In genomic region chr17:48416011-48416410, GRCm38 (mm10) we compare ENCODE assay signal across 17 mouse cellular contexts. TPM values are rescaled to one million over a fixed set of nuclear protein-coding genes. Genes with fewer than 3 reads are reported as not detected.
DNase-seq lines count a peak whose midpoint lies in the region; ATAC-seq and TF ChIP-seq lines count a peak whose summit lies in the region.
"Had no signal": no experiment of that assay in that cellular context is flagged by ENCODE, and none has a peak within 500 bp of the region (broad histone marks: within the 10 kb centered on the region; RNA-seq: fewer than 3 reads in every experiment).

No protein-coding gene starts in this region.

- H3K9me3 ChIP-seq in heart, embryonic 11.5 days (replicated peaks; ENCODE audit: control insufficient read depth, low read length) = no peaks in the 10 kb centered on the region
- H3K9me3 ChIP-seq in midbrain, embryonic 15.5 days = no peaks in the 10 kb centered on the region
- H3K9me3 ChIP-seq: G1E; liver, embryonic 13.5 days; megakaryocyte, embryonic 14.5 days had no signal

- no peak for ATAC-seq in heart, embryonic 11.5 days (replicated peaks; ENCODE audit: insufficient number of reproducible peaks, low FRiP score, low TSS enrichment)
- no peak for ATAC-seq in midbrain, embryonic 15.5 days (replicated peaks)

- H3K27me3 ChIP-seq in heart, embryonic 11.5 days (ENCODE audit: control insufficient read depth, insufficient read depth, low read length) = no peaks in the 10 kb centered on the region
- no peaks in the 10 kb centered on the region for H3K27me3 ChIP-seq in kidney, adult 2 months (replicated peaks; ENCODE audit: control insufficient read depth, insufficient read depth, low read length)
- H3K27me3 ChIP-seq in midbrain, embryonic 15.5 days (replicated peaks) = no peaks in the 10 kb centered on the region
- H3K27me3 ChIP-seq: liver, embryonic 13.5 days; megakaryocyte, embryonic 14.5 days had no signal

- WGBS in heart, embryonic 11.5 days (ENCODE audit: insufficient replicate concordance) = 80% methylated on average over 7 of the region's 7 CpGs
- WGBS in kidney, adult 2 months = 57% methylated on average over 7 of the region's 7 CpGs
- WGBS in midbrain, embryonic 15.5 days = 82% methylated on average over 7 of the region's 7 CpGs

- no peak for TF ChIP-seq POLR2A in kidney, adult 2 months (IDR thresholded peaks at IDR 0.05; ENCODE audit: low read depth, low read length)

- H3K9ac ChIP-seq in heart, embryonic 11.5 days (ENCODE audit: low read depth, low read length) = no peak overlapping the region
- H3K9ac ChIP-seq in midbrain, embryonic 15.5 days = no peak overlapping the region
- H3K9ac ChIP-seq: forebrain, postnatal 0 days; liver, embryonic 13.5 days had no signal

- TF ChIP-seq CTCF in kidney, adult 2 months (conservative IDR thresholded peaks at IDR 0.05; ENCODE audit: insufficient read depth, insufficient read length, low read depth, low read length) = no peak

- peaks cover 23% of the 10 kb centered on the region for H3K4me1 ChIP-seq in heart, embryonic 11.5 days (ENCODE audit: control insufficient read depth, insufficient read depth, low read length)
- peaks cover 24% of the 10 kb centered on the region for H3K4me1 ChIP-seq in kidney, adult 2 months (ENCODE audit: control insufficient read depth, insufficient read depth, low read length)
- H3K4me1 ChIP-seq in midbrain, embryonic 15.5 days = peaks cover 13% of the 10 kb centered on the region

- DNase-seq in heart, adult 11 months = peak; percentile 93
- DNase-seq in kidney, adult 9 months = peak; percentile 32
- DNase-seq in kidney, adult 2 months = no peak
- peak; percentile 57 for DNase-seq in cerebellum, adult 11 months
- DNase-seq in cerebellum, postnatal 36 days = peak; percentile 70 to 71
- DNase-seq in right cerebral cortex, adult 18-20 months = no peak
- DNase-seq: adrenal gland, postnatal 36 days; forebrain, postnatal 0 days; gastrocnemius, postnatal 25 days; liver, embryonic 13.5 days; right cerebral cortex, postnatal 4 days; thymus, postnatal 4 days had no signal

- no peak overlapping the region for H3K27ac ChIP-seq in heart, embryonic 11.5 days (ENCODE audit: low read depth, low read length)
- H3K27ac ChIP-seq in kidney, adult 2 months (ENCODE audit: insufficient read depth, low read depth, low read length) = no peak overlapping the region; the same call in 1 of the 2 replicates
- no peak overlapping the region for H3K27ac ChIP-seq in midbrain, embryonic 15.5 days
- H3K27ac ChIP-seq: liver, embryonic 13.5 days had no signal

- no peak overlapping the region for H3K4me3 ChIP-seq in heart, embryonic 11.5 days (ENCODE audit: low read depth, low read length)
- H3K4me3 ChIP-seq in kidney, adult 2 months (ENCODE audit: insufficient read depth, low read depth, low read length) = no peak overlapping the region
- H3K4me3 ChIP-seq in midbrain, embryonic 15.5 days = no peak overlapping the region
- H3K4me3 ChIP-seq: liver, embryonic 13.5 days; megakaryocyte, embryonic 14.5 days had no signal

- no peak overlapping the region for H3K4me2 ChIP-seq in heart, embryonic 11.5 days
- no peak overlapping the region for H3K4me2 ChIP-seq in midbrain, embryonic 15.5 days
- H3K4me2 ChIP-seq: liver, embryonic 13.5 days had no signal

- peaks cover 5% of the 10 kb centered on the region; the same call in 1 of the 2 replicates for H3K36me3 ChIP-seq in heart, embryonic 11.5 days (ENCODE audit: control insufficient read depth, insufficient read depth, low read length)
- H3K36me3 ChIP-seq in kidney, adult 2 months (ENCODE audit: control insufficient read depth, insufficient read depth, low read length) = peaks cover 1% of the 10 kb centered on the region; the same call in 1 of the 2 replicates
- no peaks in the 10 kb centered on the region; the same call in 1 of the 2 replicates for H3K36me3 ChIP-seq in midbrain, embryonic 15.5 days (replicated peaks)

RNA-seq across cellular contexts. Expression of gene Oard1, which starts 6.2 kb away (rescaled TPM):
- 47.4 and 48.0 TPM in 2 replicates for polyA plus RNA-seq in heart, embryonic 11.5 days (2014; fragmentation: Nextera tagmentation; extraction: Ambion mirVana)
- 18.2 and 25.8 TPM in 2 replicates for polyA plus RNA-seq in kidney, adult 2 months (2012; rRNA removed)
- polyA plus RNA-seq in midbrain, embryonic 15.5 days (2015; fragmentation: Nextera tagmentation; extraction: Ambion mirVana) = 38.3 and 41.3 TPM in 2 replicates

RNA-seq across cellular contexts. Expression of gene Nfya, which starts 6.3 kb away (rescaled TPM):
- polyA plus RNA-seq in heart, embryonic 11.5 days (2014; fragmentation: Nextera tagmentation; extraction: Ambion mirVana) = 16.9 and 19.6 TPM in 2 replicates
- 45.8 and 46.2 TPM in 2 replicates for polyA plus RNA-seq in kidney, adult 2 months (2012; rRNA removed)
- 12.2 and 12.3 TPM in 2 replicates for polyA plus RNA-seq in midbrain, embryonic 15.5 days (2015; fragmentation: Nextera tagmentation; extraction: Ambion mirVana)

RNA-seq across cellular contexts. Expression of gene Apobec2, which starts 16.7 kb away (rescaled TPM):
- polyA plus RNA-seq in heart, embryonic 11.5 days (2014; fragmentation: Nextera tagmentation; extraction: Ambion mirVana) = 213 and 216 TPM in 2 replicates
- polyA plus RNA-seq in kidney, adult 2 months (2012; rRNA removed) = 2.0 and 6.0 TPM in 2 replicates
- 0.31 and 0.55 TPM in 2 replicates for polyA plus RNA-seq in midbrain, embryonic 15.5 days (2015; fragmentation: Nextera tagmentation; extraction: Ambion mirVana)
- polyA plus RNA-seq: G1E had no signal

RNA-seq across cellular contexts. Expression of gene Tspo2, which starts 35.3 kb away (rescaled TPM):
- 2.1 TPM in 2 replicates for polyA plus RNA-seq in heart, embryonic 11.5 days (2014; fragmentation: Nextera tagmentation; extraction: Ambion mirVana)
- polyA plus RNA-seq in kidney, adult 2 months (2012; rRNA removed) = 0.41 and 0.53 TPM in 2 replicates
- polyA plus RNA-seq in midbrain, embryonic 15.5 days (2015; fragmentation: Nextera tagmentation; extraction: Ambion mirVana) = 1.7 and 2.6 TPM in 2 replicates
- polyA plus RNA-seq: C2C12 had no signal

RNA-seq across cellular contexts. Expression of gene Unc5cl, which starts 38.7 kb away (rescaled TPM):
- polyA plus RNA-seq in heart, embryonic 11.5 days (2014; fragmentation: Nextera tagmentation; extraction: Ambion mirVana) = 0.17 and 0.23 TPM in 2 replicates
- polyA plus RNA-seq in kidney, adult 2 months (2012; rRNA removed) = 0.26 and 0.58 TPM in 2 replicates
- 0.22 and 0.23 TPM in 2 replicates for polyA plus RNA-seq in midbrain, embryonic 15.5 days (2015; fragmentation: Nextera tagmentation; extraction: Ambion mirVana)
- polyA plus RNA-seq: C2C12 had no signal

Comparison
In these comparisons a context has a peak if more than half of its experiments do, and no peak if none do; other contexts are left out.
1. DNase-seq: peak in heart, adult 11 months (single experiment), kidney, adult 9 months (single experiment), cerebellum, adult 11 months (single experiment) and cerebellum, postnatal 36 days (2 of 2); none in kidney, adult 2 months (single experiment) and right cerebral cortex, adult 18-20 months (single experiment).
2. RNA of gene Apobec2, which starts 16.7 kb away (polyA plus RNA-seq): 213 to 216 TPM in heart, embryonic 11.5 days; 2.0 to 6.0 TPM in kidney, adult 2 months and 0.31 to 0.55 TPM in midbrain, embryonic 15.5 days; every median in the first group is over 10 times any median in the second.